Mouse (Mus musculus) layer of hippocampus, adult 8-10 months (tissue): ENCODE measurements around the gene Islr. TPM values are rescaled to one million over a fixed set of nuclear protein-coding genes. Genes with fewer than 3 reads are reported as not detected.

Source experiments
- DNase-seq, 2 experiments: peaks; one replicate each; pipeline ENCODE4 v3.0.0; 2022; ENCODE audit warnings: low spot score in 2 of 2
- microRNA-seq, 2 experiments: library from miRNA; unstranded; fragments of <30 nt; microRNA quantifications; one replicate each; pipeline ENCODE4 v1.2.0; 2022
- total RNA-seq, 4 experiments: library from RNA; stranded (reverse); gene quantifications; 2 replicates each; pipeline ENCODE4 v1.2.4; 2022

Islr gene
- total RNA-seq, 4 experiments from 2014 or later: 12.8 to 17.1 (median 13.6) TPM

DNA sequence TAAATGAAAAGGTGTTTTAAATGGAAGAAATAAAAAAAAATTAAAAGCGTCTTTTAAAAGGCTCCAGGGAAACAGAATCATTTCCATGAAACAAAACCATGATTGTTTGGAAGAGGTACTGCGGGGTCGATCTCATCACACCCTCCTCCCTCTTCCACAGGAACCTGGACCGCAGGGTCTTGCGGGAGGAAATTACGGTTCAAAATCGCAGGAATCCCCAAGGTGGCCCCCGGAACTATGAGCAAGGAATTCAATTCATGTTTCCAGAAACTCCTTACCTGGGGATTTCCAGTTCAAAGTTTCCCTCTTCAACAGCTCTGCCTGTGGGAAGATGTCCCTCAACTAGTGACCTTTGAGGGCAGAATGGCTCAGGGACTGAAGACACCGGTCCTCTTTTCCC lies 90.1 kb downstream of the Islr start:
- no peak for DNase-seq

DNA sequence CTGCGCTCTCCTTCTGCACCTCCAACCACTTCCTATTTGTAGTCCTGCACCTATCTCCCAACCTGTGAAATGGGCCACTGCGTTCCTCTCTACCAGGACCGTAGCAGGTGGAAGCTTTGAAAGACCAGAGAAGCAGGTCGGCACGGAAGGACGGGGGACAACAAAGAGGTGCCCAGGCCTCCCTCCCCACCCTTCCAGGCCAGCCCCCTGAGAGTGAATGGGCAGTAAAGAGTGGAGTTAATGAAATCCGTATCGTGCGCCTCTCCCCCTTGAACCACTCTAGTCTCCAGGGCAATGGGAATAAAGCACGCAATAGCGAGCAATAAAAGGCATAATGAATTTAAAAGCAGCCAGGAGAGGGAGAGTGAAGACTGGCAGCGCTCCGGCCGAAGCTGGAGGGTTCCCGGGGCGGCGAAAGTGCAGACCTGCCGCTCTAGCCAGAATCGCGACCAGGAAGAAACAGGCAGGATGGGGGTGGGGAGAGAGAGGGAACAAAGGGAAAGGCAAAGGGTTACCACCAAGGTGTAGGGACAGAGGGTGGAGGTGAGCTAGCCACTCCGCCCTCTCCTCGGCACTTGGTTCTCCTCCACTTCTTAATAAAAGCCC lies 90.7 kb downstream of the Islr start:
- DNase-seq: no peak

DNA sequence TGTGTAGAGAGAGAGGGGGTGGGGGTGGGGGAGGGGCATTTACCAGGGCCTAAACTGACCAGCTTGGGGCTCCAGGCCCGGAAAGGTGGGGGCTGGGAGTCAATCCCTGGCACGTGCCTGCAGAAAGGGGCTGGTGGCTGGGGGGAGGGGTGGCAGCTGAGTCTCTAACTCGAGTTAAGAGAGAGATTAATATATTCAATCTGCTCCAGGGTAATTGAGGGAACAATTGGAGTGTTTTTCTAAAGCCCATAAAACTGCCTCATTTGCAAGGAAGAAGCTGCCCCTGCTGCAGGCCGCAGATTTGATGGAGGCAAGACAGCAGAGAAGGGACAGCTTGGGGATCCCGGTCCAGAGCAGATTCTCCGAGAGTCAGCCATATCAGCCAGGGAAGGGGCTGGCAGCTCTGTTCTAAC lies 91.2 kb downstream of the Islr start:
- DNase-seq: no peak

DNA sequence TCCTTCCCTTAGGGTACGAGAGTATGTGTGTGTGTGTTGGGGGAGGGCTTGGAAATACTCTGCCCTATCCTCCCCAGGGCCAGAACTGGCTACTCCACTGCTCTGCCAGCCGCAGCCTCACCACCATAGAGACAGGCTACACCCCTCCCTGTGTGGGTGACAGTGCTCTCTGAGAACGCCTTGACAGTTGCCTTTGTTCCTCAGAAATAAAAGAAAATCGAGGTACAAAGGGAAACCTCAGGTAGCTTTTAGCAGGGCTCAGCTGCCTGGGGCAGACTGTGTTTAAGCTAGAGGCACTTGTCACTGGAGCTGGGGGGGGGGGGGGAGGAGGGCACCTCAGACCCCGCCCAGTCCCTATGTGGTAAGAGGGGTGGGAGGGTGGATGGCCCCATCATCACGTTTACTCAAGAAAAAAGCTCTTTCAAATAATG lies 91.8 kb downstream of the Islr start:
- no peak for DNase-seq

DNA sequence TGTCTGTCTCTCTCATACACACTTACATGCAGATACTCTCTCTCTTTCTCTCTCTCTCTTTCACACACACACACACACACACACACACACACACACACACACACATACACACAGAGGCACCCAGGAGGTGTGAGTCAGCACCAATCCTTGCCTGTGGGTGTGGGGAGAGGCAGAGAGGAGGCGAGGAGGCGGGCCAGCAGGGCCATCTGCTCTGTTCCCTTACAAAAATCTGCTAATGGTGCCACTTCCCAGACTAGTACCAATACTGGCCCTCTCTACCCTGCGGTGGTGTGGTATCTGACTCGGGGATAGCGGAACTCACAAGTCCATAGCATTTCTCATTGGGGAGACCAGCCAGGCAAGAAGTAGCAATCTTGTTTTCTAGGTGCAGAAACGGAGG lies 92.7 kb downstream of the Islr start:
- peak; percentile 84 to 89 for DNase-seq

DNA sequence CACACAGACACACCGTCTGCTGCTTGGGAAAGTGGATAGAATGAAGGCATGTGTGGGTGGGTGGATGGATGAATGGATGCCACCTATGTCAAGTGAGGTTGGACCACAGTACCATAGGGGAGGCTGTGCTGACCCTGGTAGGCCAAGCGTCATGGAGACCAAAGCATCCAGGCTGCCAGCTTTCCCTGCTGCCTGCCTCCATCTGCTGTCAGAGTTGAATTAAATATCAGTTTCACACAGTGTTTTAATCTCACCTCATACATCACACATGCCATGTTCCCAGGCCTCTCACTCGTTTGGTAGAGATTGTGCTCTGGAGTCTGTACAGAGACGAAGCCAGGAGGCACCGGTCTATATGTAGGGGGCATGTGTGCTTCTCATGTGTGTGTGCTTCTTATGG lies 93.3 kb downstream of the Islr start:
- no peak for DNase-seq

DNA sequence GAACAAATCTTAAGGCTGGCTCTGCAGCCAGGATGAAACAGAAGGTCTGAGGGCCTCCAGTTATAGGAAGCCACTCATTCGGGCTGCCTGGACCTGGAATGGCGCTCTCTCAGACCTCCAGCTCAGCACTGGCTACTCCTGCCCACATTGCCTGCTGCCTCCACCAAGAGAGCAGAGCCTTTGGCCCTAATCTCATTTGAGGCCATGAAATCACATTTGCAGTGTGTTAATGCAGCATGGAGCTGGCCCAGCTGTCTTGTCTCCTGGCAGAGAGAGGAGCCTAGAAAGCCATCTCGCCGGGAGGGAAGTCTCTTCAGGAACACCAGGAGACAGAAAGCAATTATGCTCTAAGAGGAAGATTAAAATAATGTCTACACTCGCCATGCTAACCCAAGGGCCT lies 96.6 kb downstream of the Islr start:
- no peak for DNase-seq

Small RNAs within 50 kb of the gene (microRNA-seq; reads per million reads assigned to microRNA genes)
- gene Mir6385: 0 reads per million in 2 experiments

Other genes starting within 250 kb of the Islr start
- gene Cyp11a1, start 197.9 kb downstream of the Islr start, total RNA-seq: 1 to 10 TPM; 2.4 to 4.6 (median 3.1) TPM
- gene Stra6, start 140.5 kb downstream of the Islr start, total RNA-seq: 10 to 100 TPM; 17.0 to 22.6 (median 18.2) TPM
- 1 to 10 TPM in 3 of 4 experiments, under 1 TPM in 1; 0.87 to 2.0 (median 1.3) TPM for gene Ccdc33, start 85.5 kb downstream of the Islr start, total RNA-seq
- gene Islr2, start within 50 bp of the Islr start, total RNA-seq: 100 to 1,000 TPM in 1 of 4 experiments, 10 to 100 TPM in 3; 92.3 to 112 (median 95.9) TPM
- gene Pml, start 45.5 kb upstream of the Islr start, total RNA-seq: 10 to 100 TPM; 13.2 to 19.0 (median 15.6) TPM
- gene Stoml1, start 48.9 kb upstream of the Islr start, total RNA-seq: 10 to 100 TPM; 65.2 to 77.4 (median 75.3) TPM
- 1 to 10 TPM; 2.6 to 4.2 (median 3.0) TPM for gene Loxl1, start 108.9 kb upstream of the Islr start, total RNA-seq
- not detected for gene Tbc1d21, start 166.1 kb upstream of the Islr start, total RNA-seq